Mouse (Mus musculus): ENCODE measurements around the gene Clip3. TPM values are rescaled to one million over a fixed set of nuclear protein-coding genes. Genes with fewer than 3 reads are reported as not detected.

Clip3 gene
- polyA plus RNA-seq, 1 experiment: 3.3 TPM

DNA sequence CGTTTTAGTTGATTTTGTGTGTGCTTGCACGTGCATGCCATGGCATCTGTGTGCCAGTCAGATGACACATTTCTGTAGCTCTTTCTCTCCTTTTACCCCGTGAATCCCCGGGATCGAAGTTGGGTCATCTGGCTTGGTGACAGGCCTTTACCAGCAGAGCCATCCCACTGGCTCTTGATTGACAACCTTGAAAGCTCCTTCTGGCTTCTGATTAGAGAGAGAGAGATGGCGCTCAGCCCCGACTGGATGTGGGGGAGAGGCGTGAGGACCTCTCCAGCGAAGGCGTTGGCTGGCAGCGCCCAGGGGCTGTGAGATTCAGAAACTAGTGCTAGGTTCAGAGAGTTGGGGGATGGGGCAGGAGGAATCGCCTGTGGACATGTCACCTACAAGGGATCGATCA, 2.3 kb downstream of the Clip3 start:
- H3K27ac ChIP-seq (ENCODE audit: control insufficient read depth, insufficient read depth, low read length): no peak overlapping the region
- DNase-seq: no peak
- no peaks in the 10 kb centered on the region for H3K36me3 ChIP-seq (ENCODE audit: control insufficient read depth, insufficient read depth, low read length)
- H3K4me1 ChIP-seq (replicated peaks; ENCODE audit: control insufficient read depth, insufficient read depth, low read length): peaks cover 7% of the 10 kb centered on the region
- H3K4me3 ChIP-seq (ENCODE audit: control insufficient read depth, insufficient read depth, low read length): no peak overlapping the region
- 91% methylated on average over 13 of the region's 13 CpGs for WGBS
- no peaks in the 10 kb centered on the region for H3K27me3 ChIP-seq (ENCODE audit: control insufficient read depth, insufficient read depth, low read length)
- no peak for TF ChIP-seq CTCF (IDR thresholded peaks at IDR 0.05; ENCODE audit: borderline replicate concordance, control insufficient read depth, extremely low read depth, insufficient read depth, low read length, poor library complexity)
- TF ChIP-seq POLR2A (IDR thresholded peaks at IDR 0.05; ENCODE audit: control insufficient read depth, extremely low read depth, insufficient read depth, low read length, poor library complexity): no peak

- TF ChIP-seq POLR2A (IDR thresholded peaks at IDR 0.05; ENCODE audit: control insufficient read depth, extremely low read depth, insufficient read depth, low read length, poor library complexity) (no peak), CTCF (IDR thresholded peaks at IDR 0.05; ENCODE audit: borderline replicate concordance, control insufficient read depth, extremely low read depth, insufficient read depth, low read length, poor library complexity) (no peak)
- DNase-seq: no peak
- Histone ChIP-seq H3K27me3 (ENCODE audit: control insufficient read depth, insufficient read depth, low read length) (no peaks in the 10 kb centered on the region), H3K36me3 (ENCODE audit: control insufficient read depth, insufficient read depth, low read length) (no peaks in the 10 kb centered on the region), H3K4me1 (replicated peaks; ENCODE audit: control insufficient read depth, insufficient read depth, low read length) (peaks cover 7% of the 10 kb centered on the region), H3K4me3 (ENCODE audit: control insufficient read depth, insufficient read depth, low read length) (no peak overlapping the region), H3K27ac (ENCODE audit: control insufficient read depth, insufficient read depth, low read length) (no peak overlapping the region)
- WGBS: 89% methylated on average over 5 of the region's 5 CpGs
These were observed 2.8 kb downstream of the Clip3 start for GRCm38 (mm10) chr7:30294296-30294695.

DNA sequence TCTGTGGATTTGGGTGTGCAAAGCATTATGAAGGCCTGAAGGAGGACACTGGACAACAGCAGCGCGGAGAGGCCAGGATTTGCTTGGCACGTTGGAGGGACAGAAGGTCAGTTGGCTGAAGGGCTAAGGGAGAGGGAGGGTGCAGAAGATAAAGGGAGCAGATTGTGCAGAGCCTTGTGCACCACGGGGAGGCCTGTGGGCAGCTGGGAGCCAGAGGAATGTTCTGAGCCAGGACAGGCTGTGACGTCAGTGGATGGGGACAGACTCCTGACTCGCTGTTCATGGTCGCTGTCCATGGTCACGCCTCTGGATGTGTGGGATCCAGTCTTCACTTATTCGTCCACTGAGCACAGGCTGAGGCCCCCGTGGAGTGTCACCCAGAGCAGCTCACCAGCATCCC, 3.6 kb downstream of the Clip3 start:
- Histone ChIP-seq H3K4me3 (ENCODE audit: control insufficient read depth, insufficient read depth, low read length) (no peak overlapping the region), H3K27ac (ENCODE audit: control insufficient read depth, insufficient read depth, low read length) (no peak overlapping the region), H3K27me3 (ENCODE audit: control insufficient read depth, insufficient read depth, low read length) (no peaks in the 10 kb centered on the region), H3K36me3 (ENCODE audit: control insufficient read depth, insufficient read depth, low read length) (no peaks in the 10 kb centered on the region), H3K4me1 (replicated peaks; ENCODE audit: control insufficient read depth, insufficient read depth, low read length) (peaks cover 7% of the 10 kb centered on the region)
- TF ChIP-seq POLR2A (IDR thresholded peaks at IDR 0.05; ENCODE audit: control insufficient read depth, extremely low read depth, insufficient read depth, low read length, poor library complexity) (no peak), CTCF (IDR thresholded peaks at IDR 0.05; ENCODE audit: borderline replicate concordance, control insufficient read depth, extremely low read depth, insufficient read depth, low read length, poor library complexity) (no peak)
- WGBS: 83% methylated on average over 10 of the region's 10 CpGs
- no peak for DNase-seq

DNA sequence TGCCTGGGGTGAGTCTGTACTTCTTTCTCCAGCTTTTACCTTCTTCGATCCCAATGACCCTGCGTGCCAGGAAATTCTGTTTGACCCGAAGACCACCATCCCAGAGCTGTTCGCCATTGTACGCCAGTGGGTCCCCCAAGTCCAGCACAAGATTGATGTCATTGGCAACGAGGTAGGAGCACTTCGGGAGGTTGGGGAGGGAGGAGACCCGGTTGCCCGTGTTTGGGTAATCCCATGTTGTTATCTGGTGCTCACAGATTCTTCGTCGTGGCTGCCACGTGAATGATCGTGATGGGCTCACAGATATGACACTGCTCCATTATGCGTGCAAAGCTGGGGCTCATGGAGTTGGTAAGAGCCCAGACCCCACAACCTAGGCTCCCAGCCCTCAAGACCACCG, 5.3 kb downstream of the Clip3 start:
- no peak overlapping the region for H3K27ac ChIP-seq (ENCODE audit: control insufficient read depth, insufficient read depth, low read length)
- peaks cover 2% of the 10 kb centered on the region; the same call in 1 of the 2 replicates for H3K4me1 ChIP-seq (replicated peaks; ENCODE audit: control insufficient read depth, insufficient read depth, low read length)
- no peaks in the 10 kb centered on the region for H3K36me3 ChIP-seq (ENCODE audit: control insufficient read depth, insufficient read depth, low read length)
- TF ChIP-seq CTCF (IDR thresholded peaks at IDR 0.05; ENCODE audit: borderline replicate concordance, control insufficient read depth, extremely low read depth, insufficient read depth, low read length, poor library complexity) (no peak), POLR2A (IDR thresholded peaks at IDR 0.05; ENCODE audit: control insufficient read depth, extremely low read depth, insufficient read depth, low read length, poor library complexity) (no peak)
- no peak overlapping the region for H3K4me3 ChIP-seq (ENCODE audit: control insufficient read depth, insufficient read depth, low read length)
- DNase-seq: no peak
- H3K27me3 ChIP-seq (ENCODE audit: control insufficient read depth, insufficient read depth, low read length): no peaks in the 10 kb centered on the region
- WGBS: 96% methylated on average over 15 of the region's 15 CpGs

- Histone ChIP-seq H3K36me3 (ENCODE audit: control insufficient read depth, insufficient read depth, low read length) (no peaks in the 10 kb centered on the region), H3K27ac (ENCODE audit: control insufficient read depth, insufficient read depth, low read length) (no peak overlapping the region), H3K4me1 (replicated peaks; ENCODE audit: control insufficient read depth, insufficient read depth, low read length) (no peaks in the 10 kb centered on the region), H3K27me3 (ENCODE audit: control insufficient read depth, insufficient read depth, low read length) (no peaks in the 10 kb centered on the region), H3K4me3 (ENCODE audit: control insufficient read depth, insufficient read depth, low read length) (no peak overlapping the region)
- WGBS: 95% methylated on average over 16 of the region's 16 CpGs
- no peak for DNase-seq
- TF ChIP-seq CTCF (IDR thresholded peaks at IDR 0.05; ENCODE audit: borderline replicate concordance, control insufficient read depth, extremely low read depth, insufficient read depth, low read length, poor library complexity): no peak
- no peak for TF ChIP-seq POLR2A (IDR thresholded peaks at IDR 0.05; ENCODE audit: control insufficient read depth, extremely low read depth, insufficient read depth, low read length, poor library complexity)
These were observed 5.7 kb downstream of the Clip3 start for GRCm38 (mm10) chr7:30297266-30297665.

- peak; percentile 33 for DNase-seq
- WGBS: 74% methylated on average over 3 of the region's 3 CpGs
- Histone ChIP-seq H3K36me3 (ENCODE audit: control insufficient read depth, insufficient read depth, low read length) (no peaks in the 10 kb centered on the region), H3K4me1 (replicated peaks; ENCODE audit: control insufficient read depth, insufficient read depth, low read length) (no peaks in the 10 kb centered on the region), H3K27ac (ENCODE audit: control insufficient read depth, insufficient read depth, low read length) (no peak overlapping the region), H3K27me3 (ENCODE audit: control insufficient read depth, insufficient read depth, low read length) (no peaks in the 10 kb centered on the region), H3K4me3 (ENCODE audit: control insufficient read depth, insufficient read depth, low read length) (no peak overlapping the region)
- TF ChIP-seq POLR2A (IDR thresholded peaks at IDR 0.05; ENCODE audit: control insufficient read depth, extremely low read depth, insufficient read depth, low read length, poor library complexity): no peak
- no peak for TF ChIP-seq CTCF (IDR thresholded peaks at IDR 0.05; ENCODE audit: borderline replicate concordance, control insufficient read depth, extremely low read depth, insufficient read depth, low read length, poor library complexity)
These were observed 9.4 kb downstream of the Clip3 start for GRCm38 (mm10) chr7:30300914-30301313.
